Mouse (Mus musculus): ENCODE data around the gene Ociad2. TPM values are rescaled to one million over a fixed set of nuclear protein-coding genes. Genes with fewer than 3 reads are reported as not detected.

Ociad2 gene
- polyA plus RNA-seq, 1 experiment from 2014 or later: 22.5 TPM

GRCm38 (mm10) chr5:73359752-73360141 lies 18.9 kb upstream of the Ociad2 start:
- Histone ChIP-seq H3K4me3 (ENCODE audit: low read depth, low read length) (no peak overlapping the region), H3K4me2 (ENCODE audit: low read depth, low read length) (peak overlapping the region; percentile 20; the same call in 1 of the 2 replicates), H3K36me3 (ENCODE audit: control insufficient read depth, insufficient read depth, low read length) (no peaks in the 10 kb centered on the region), H3K27ac (ENCODE audit: low read depth, low read length) (no peak overlapping the region), H3K9ac (replicated peaks; ENCODE audit: low read depth, low read length) (no peak overlapping the region), H3K4me1 (ENCODE audit: control insufficient read depth, insufficient read depth, low read length) (0 out of 2 replicates have a peak, but pooled peaks cover 2% of the 10 kb centered on the region), H3K27me3 (ENCODE audit: control insufficient read depth, insufficient read depth, low read length) (no peaks in the 10 kb centered on the region), H3K9me3 (ENCODE audit: control insufficient read depth, low read length) (no peaks in the 10 kb centered on the region)
- ATAC-seq (ENCODE audit: low read depth): no peak
- WGBS: 32% methylated on average over 12 of the region's 12 CpGs

- no peak overlapping the region for H3K27ac ChIP-seq (ENCODE audit: low read depth, low read length)
- no peak overlapping the region for H3K4me3 ChIP-seq (ENCODE audit: low read depth, low read length)
- 83% methylated on average over 6 of the region's 6 CpGs for WGBS
- H3K4me2 ChIP-seq (ENCODE audit: low read depth, low read length): no peak overlapping the region
- H3K9me3 ChIP-seq (ENCODE audit: control insufficient read depth, low read length): no peaks in the 10 kb centered on the region
- ATAC-seq (ENCODE audit: low read depth): no peak
- H3K9ac ChIP-seq (replicated peaks; ENCODE audit: low read depth, low read length): no peak overlapping the region
- H3K27me3 ChIP-seq (ENCODE audit: control insufficient read depth, insufficient read depth, low read length): no peaks in the 10 kb centered on the region
- no peaks in the 10 kb centered on the region for H3K36me3 ChIP-seq (ENCODE audit: control insufficient read depth, insufficient read depth, low read length)
- 0 out of 2 replicates have a peak, but pooled peaks cover 6% of the 10 kb centered on the region for H3K4me1 ChIP-seq (ENCODE audit: control insufficient read depth, insufficient read depth, low read length)
Observed at GRCm38 (mm10) chr5:73359134-73359751, 18.4 kb upstream of the Ociad2 start.

- no peaks in the 10 kb centered on the region for H3K36me3 ChIP-seq (ENCODE audit: control insufficient read depth, insufficient read depth, low read length)
- no peak overlapping the region for H3K4me3 ChIP-seq (ENCODE audit: low read depth, low read length)
- no peak overlapping the region for H3K4me2 ChIP-seq (ENCODE audit: low read depth, low read length)
- no peak overlapping the region for H3K27ac ChIP-seq (ENCODE audit: low read depth, low read length)
- H3K9me3 ChIP-seq (ENCODE audit: control insufficient read depth, low read length): no peaks in the 10 kb centered on the region
- no peaks in the 10 kb centered on the region for H3K27me3 ChIP-seq (ENCODE audit: control insufficient read depth, insufficient read depth, low read length)
- 46% methylated on average over 5 of the region's 5 CpGs for WGBS
- peak; percentile 33; the same call in 1 of the 2 replicates for ATAC-seq (ENCODE audit: low read depth)
- 0 out of 2 replicates have a peak, but pooled peaks cover 6% of the 10 kb centered on the region for H3K4me1 ChIP-seq (ENCODE audit: control insufficient read depth, insufficient read depth, low read length)
- H3K9ac ChIP-seq (replicated peaks; ENCODE audit: low read depth, low read length): no peak overlapping the region
Observed at GRCm38 (mm10) chr5:73355393-73355792, 14.6 kb upstream of the Ociad2 start.

- 50% methylated on average over 3 of the region's 3 CpGs for WGBS
- Histone ChIP-seq H3K4me1 (ENCODE audit: control insufficient read depth, insufficient read depth, low read length) (0 out of 2 replicates have a peak, but pooled peaks cover 6% of the 10 kb centered on the region), H3K9me3 (ENCODE audit: control insufficient read depth, low read length) (no peaks in the 10 kb centered on the region), H3K9ac (replicated peaks; ENCODE audit: low read depth, low read length) (no peak overlapping the region), H3K27ac (ENCODE audit: low read depth, low read length) (no peak overlapping the region), H3K27me3 (ENCODE audit: control insufficient read depth, insufficient read depth, low read length) (no peaks in the 10 kb centered on the region), H3K4me3 (ENCODE audit: low read depth, low read length) (no peak overlapping the region), H3K4me2 (ENCODE audit: low read depth, low read length) (no peak overlapping the region), H3K36me3 (ENCODE audit: control insufficient read depth, insufficient read depth, low read length) (no peaks in the 10 kb centered on the region)
- peak; percentile 42; the same call in 1 of the 2 replicates for ATAC-seq (ENCODE audit: low read depth)
Observed at GRCm38 (mm10) chr5:73353978-73354377, 13.2 kb upstream of the Ociad2 start.

GRCm38 (mm10) chr5:73353519-73353918 lies 12.7 kb upstream of the Ociad2 start:
- Histone ChIP-seq H3K4me1 (ENCODE audit: control insufficient read depth, insufficient read depth, low read length) (0 out of 2 replicates have a peak, but pooled peaks cover 6% of the 10 kb centered on the region), H3K4me2 (ENCODE audit: low read depth, low read length) (no peak overlapping the region), H3K9me3 (ENCODE audit: control insufficient read depth, low read length) (no peaks in the 10 kb centered on the region), H3K9ac (replicated peaks; ENCODE audit: low read depth, low read length) (no peak overlapping the region), H3K27me3 (ENCODE audit: control insufficient read depth, insufficient read depth, low read length) (no peaks in the 10 kb centered on the region), H3K27ac (ENCODE audit: low read depth, low read length) (no peak overlapping the region), H3K36me3 (ENCODE audit: control insufficient read depth, insufficient read depth, low read length) (no peaks in the 10 kb centered on the region), H3K4me3 (ENCODE audit: low read depth, low read length) (no peak overlapping the region)
- no peak for ATAC-seq (ENCODE audit: low read depth)
- WGBS: 50% methylated on average over 7 of the region's 7 CpGs

GRCm38 (mm10) chr5:73351796-73352195 lies 11.0 kb upstream of the Ociad2 start:
- H3K36me3 ChIP-seq (ENCODE audit: control insufficient read depth, insufficient read depth, low read length): no peaks in the 10 kb centered on the region
- H3K9me3 ChIP-seq (ENCODE audit: control insufficient read depth, low read length): no peaks in the 10 kb centered on the region
- 92% methylated on average over 1 of the region's 1 CpGs for WGBS
- H3K4me3 ChIP-seq (ENCODE audit: low read depth, low read length): no peak overlapping the region
- no peak for ATAC-seq (ENCODE audit: low read depth)
- no peak overlapping the region for H3K9ac ChIP-seq (replicated peaks; ENCODE audit: low read depth, low read length)
- H3K4me2 ChIP-seq (ENCODE audit: low read depth, low read length): no peak overlapping the region
- H3K27ac ChIP-seq (ENCODE audit: low read depth, low read length): no peak overlapping the region
- H3K27me3 ChIP-seq (ENCODE audit: control insufficient read depth, insufficient read depth, low read length): no peaks in the 10 kb centered on the region
- 0 out of 2 replicates have a peak, but pooled peaks cover 6% of the 10 kb centered on the region for H3K4me1 ChIP-seq (ENCODE audit: control insufficient read depth, insufficient read depth, low read length)

GRCm38 (mm10) chr5:73349514-73349913 lies 8.7 kb upstream of the Ociad2 start:
- Histone ChIP-seq H3K9me3 (ENCODE audit: control insufficient read depth, low read length) (no peaks in the 10 kb centered on the region), H3K4me3 (ENCODE audit: low read depth, low read length) (no peak overlapping the region), H3K9ac (replicated peaks; ENCODE audit: low read depth, low read length) (no peak overlapping the region), H3K4me2 (ENCODE audit: low read depth, low read length) (no peak overlapping the region), H3K27me3 (ENCODE audit: control insufficient read depth, insufficient read depth, low read length) (no peaks in the 10 kb centered on the region), H3K27ac (ENCODE audit: low read depth, low read length) (no peak overlapping the region), H3K36me3 (ENCODE audit: control insufficient read depth, insufficient read depth, low read length) (no peaks in the 10 kb centered on the region), H3K4me1 (ENCODE audit: control insufficient read depth, insufficient read depth, low read length) (0 out of 2 replicates have a peak, but pooled peaks cover 2% of the 10 kb centered on the region)
- WGBS: 46% methylated on average over 5 of the region's 5 CpGs
- ATAC-seq (ENCODE audit: low read depth): no peak

- no peaks in the 10 kb centered on the region for H3K4me1 ChIP-seq (ENCODE audit: control insufficient read depth, insufficient read depth, low read length)
- no peaks in the 10 kb centered on the region for H3K27me3 ChIP-seq (ENCODE audit: control insufficient read depth, insufficient read depth, low read length)
- H3K27ac ChIP-seq (ENCODE audit: low read depth, low read length): no peak overlapping the region
- 82% methylated on average over 4 of the region's 4 CpGs for WGBS
- H3K9ac ChIP-seq (replicated peaks; ENCODE audit: low read depth, low read length): no peak overlapping the region
- H3K4me3 ChIP-seq (ENCODE audit: low read depth, low read length): no peak overlapping the region
- ATAC-seq (ENCODE audit: low read depth): no peak
- H3K4me2 ChIP-seq (ENCODE audit: low read depth, low read length): no peak overlapping the region
- H3K36me3 ChIP-seq (ENCODE audit: control insufficient read depth, insufficient read depth, low read length): no peaks in the 10 kb centered on the region
- no peaks in the 10 kb centered on the region for H3K9me3 ChIP-seq (ENCODE audit: control insufficient read depth, low read length)
Observed at GRCm38 (mm10) chr5:73345254-73345653, 4.4 kb upstream of the Ociad2 start.

GRCm38 (mm10) chr5:73344310-73344709 lies 3.5 kb upstream of the Ociad2 start:
- H3K4me2 ChIP-seq (ENCODE audit: low read depth, low read length): no peak overlapping the region
- no peaks in the 10 kb centered on the region for H3K4me1 ChIP-seq (ENCODE audit: control insufficient read depth, insufficient read depth, low read length)
- no peak overlapping the region for H3K4me3 ChIP-seq (ENCODE audit: low read depth, low read length)
- H3K27me3 ChIP-seq (ENCODE audit: control insufficient read depth, insufficient read depth, low read length): no peaks in the 10 kb centered on the region
- H3K27ac ChIP-seq (ENCODE audit: low read depth, low read length): no peak overlapping the region
- WGBS: 71% methylated on average over 10 of the region's 10 CpGs
- ATAC-seq (ENCODE audit: low read depth): no peak
- H3K36me3 ChIP-seq (ENCODE audit: control insufficient read depth, insufficient read depth, low read length): no peaks in the 10 kb centered on the region
- H3K9me3 ChIP-seq (ENCODE audit: control insufficient read depth, low read length): no peaks in the 10 kb centered on the region
- H3K9ac ChIP-seq (replicated peaks; ENCODE audit: low read depth, low read length): no peak overlapping the region

Measured in neural tube, embryonic 14.5 days (tissue).